Mouse (Mus musculus) cerebellum, postnatal 10 days (tissue): ENCODE measurements around the gene Edem1.

Source experiments
- DNase-seq, 2 experiments: peaks; one replicate each; pipeline ENCODE4 v3.0.0; 2021; ENCODE audit warnings: mixed read lengths in 2 of 2

The Edem1 gene

GRCm38 (mm10) chr6:108880368-108881013 lies 52.0 kb downstream of the Edem1 start:
- DNase-seq = no peak

GRCm38 (mm10) chr6:108881074-108881473 lies 52.6 kb downstream of the Edem1 start:
- no peak for DNase-seq

GRCm38 (mm10) chr6:108883826-108884225 lies 55.4 kb downstream of the Edem1 start:
- DNase-seq = no peak

- no peak for DNase-seq
These were observed 56.2 kb downstream of the Edem1 start for GRCm38 (mm10) chr6:108884603-108885002.

GRCm38 (mm10) chr6:108886346-108886745 lies 57.9 kb downstream of the Edem1 start:
- DNase-seq = no peak

GRCm38 (mm10) chr6:108892589-108892988 lies 64.1 kb downstream of the Edem1 start:
- no peak for DNase-seq

- no peak for DNase-seq
These were observed 66.7 kb downstream of the Edem1 start for GRCm38 (mm10) chr6:108895129-108895528.

- DNase-seq = no peak
These were observed 67.5 kb downstream of the Edem1 start for GRCm38 (mm10) chr6:108895976-108896375.

- DNase-seq = no peak
These were observed 68.2 kb downstream of the Edem1 start for GRCm38 (mm10) chr6:108896525-108897087.

GRCm38 (mm10) chr6:108899231-108899630 lies 70.8 kb downstream of the Edem1 start:
- DNase-seq = no peak

- no peak for DNase-seq
These were observed 73.7 kb downstream of the Edem1 start for GRCm38 (mm10) chr6:108902124-108902523.

GRCm38 (mm10) chr6:108903280-108903679 lies 74.8 kb downstream of the Edem1 start:
- DNase-seq = no peak

GRCm38 (mm10) chr6:108906539-108906938 lies 78.1 kb downstream of the Edem1 start:
- no peak for DNase-seq
